Mouse (Mus musculus) neural tube, embryonic 10.5 days (tissue): ENCODE data around the gene Fam189a1.

ENCODE experiments used
- DNase-seq: peaks from one replicate; pipeline ENCODE4 v3.0.0-alpha.2; 2017; ENCODE audit warnings: low spot score; ENCODE audit errors: extremely low spot score

Gene Fam189a1

GRCm38 (mm10) chr7:64884187-64884862, 272.0 kb downstream of the Fam189a1 start:
- DNase-seq, result no peak

GRCm38 (mm10) chr7:64882243-64882642, 274.1 kb downstream of the Fam189a1 start:
- no peak for DNase-seq

GRCm38 (mm10) chr7:64881387-64881786, 275.0 kb downstream of the Fam189a1 start:
- no peak for DNase-seq

- no peak for DNase-seq
These were observed 276.0 kb downstream of the Fam189a1 start for GRCm38 (mm10) chr7:64880415-64880814.

GRCm38 (mm10) chr7:64874941-64875340, 281.4 kb downstream of the Fam189a1 start:
- no peak for DNase-seq

GRCm38 (mm10) chr7:64873266-64873665, 283.1 kb downstream of the Fam189a1 start:
- no peak for DNase-seq

- peak; percentile 94 for DNase-seq
These were observed 283.6 kb downstream of the Fam189a1 start, which contains the start of gene Nsmce3 for GRCm38 (mm10) chr7:64872743-64873241. TSS of gene Nsmce3 (minus strand) at chr7:64872997.

GRCm38 (mm10) chr7:64871987-64872742, 284.2 kb downstream of the Fam189a1 start:
- DNase-seq, result peak; percentile 40

GRCm38 (mm10) chr7:64869549-64870065, 286.8 kb downstream of the Fam189a1 start:
- no peak for DNase-seq

GRCm38 (mm10) chr7:64863538-64863937, 292.8 kb downstream of the Fam189a1 start:
- no peak for DNase-seq

- no peak for DNase-seq
These were observed 293.4 kb downstream of the Fam189a1 start for GRCm38 (mm10) chr7:64862978-64863377.

GRCm38 (mm10) chr7:64856526-64857082, 299.8 kb downstream of the Fam189a1 start:
- DNase-seq, result no peak

GRCm38 (mm10) chr7:64855976-64856375, 300.4 kb downstream of the Fam189a1 start:
- DNase-seq, result no peak

GRCm38 (mm10) chr7:64855389-64855927, 300.9 kb downstream of the Fam189a1 start:
- DNase-seq, result no peak

- DNase-seq, result no peak
These were observed 305.6 kb downstream of the Fam189a1 start for GRCm38 (mm10) chr7:64850791-64851190.

GRCm38 (mm10) chr7:64847366-64847899, 308.9 kb downstream of the Fam189a1 start:
- no peak for DNase-seq

GRCm38 (mm10) chr7:64846061-64846460, 310.3 kb downstream of the Fam189a1 start:
- no peak for DNase-seq

GRCm38 (mm10) chr7:64840946-64841659, 315.3 kb downstream of the Fam189a1 start:
- DNase-seq, result peak; percentile 40

GRCm38 (mm10) chr7:64840576-64840895, 315.8 kb downstream of the Fam189a1 start:
- DNase-seq, result no peak

GRCm38 (mm10) chr7:64839801-64840575, 316.4 kb downstream of the Fam189a1 start:
- DNase-seq, result peak; percentile 71
